9 mouse cellular contexts compared by ENCODE assay signal in the genomic region with DNA sequence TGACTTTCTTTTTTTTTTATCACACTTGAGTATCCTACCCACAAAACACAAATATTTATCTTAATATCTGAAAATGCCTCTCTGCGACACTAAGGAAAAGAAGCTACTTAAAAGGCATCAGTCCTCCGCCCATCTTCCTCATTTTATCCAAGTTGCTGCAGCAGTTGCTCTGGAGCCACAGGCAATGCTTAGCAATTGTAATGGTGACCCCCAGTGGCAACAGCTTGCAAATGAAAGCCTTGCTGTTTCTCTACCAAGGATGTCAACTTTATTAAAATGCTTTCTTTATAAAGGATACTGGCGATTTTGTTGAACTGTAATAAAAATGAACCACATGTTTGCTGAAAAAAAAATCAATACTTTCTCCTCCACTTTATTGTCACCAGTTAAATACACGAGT. TPM values are rescaled to one million over a fixed set of nuclear protein-coding genes. Genes with fewer than 3 reads are reported as not detected.
DNase-seq lines count a peak whose midpoint lies in the region; ATAC-seq and TF ChIP-seq lines count a peak whose summit lies in the region.
"Had no signal": no experiment of that assay in that cellular context is flagged by ENCODE, and none has a peak within 500 bp of the region (broad histone marks: within the 10 kb centered on the region; RNA-seq: fewer than 3 reads in every experiment).

No protein-coding gene starts in this region.

- H3K4me2 ChIP-seq in heart, postnatal 0 days (ENCODE audit: low read depth, low read length) = no peak overlapping the region
- H3K4me2 ChIP-seq in heart, embryonic 12.5 days = no peak overlapping the region
- no peak overlapping the region for H3K4me2 ChIP-seq in midbrain, postnatal 0 days (ENCODE audit: low read depth, low read length, poor library complexity, severe bottlenecking)
- H3K4me2 ChIP-seq in midbrain, embryonic 13.5 days (replicated peaks) = no peak overlapping the region
- no peak overlapping the region for H3K4me2 ChIP-seq in kidney, embryonic 16.5 days (replicated peaks; ENCODE audit: low read depth, low read length)

- H3K9ac ChIP-seq in heart, postnatal 0 days (replicated peaks; ENCODE audit: low read depth, low read length) = no peak overlapping the region
- H3K9ac ChIP-seq in heart, embryonic 12.5 days = no peak overlapping the region
- H3K9ac ChIP-seq in midbrain, postnatal 0 days (replicated peaks; ENCODE audit: low read length, poor library complexity, severe bottlenecking) = no peak overlapping the region
- no peak overlapping the region for H3K9ac ChIP-seq in midbrain, embryonic 13.5 days (replicated peaks)
- no peak overlapping the region for H3K9ac ChIP-seq in kidney, embryonic 16.5 days (replicated peaks; ENCODE audit: low read length)

- H3K27ac ChIP-seq in heart, postnatal 0 days (ENCODE audit: low read depth) = no peak overlapping the region
- H3K27ac ChIP-seq in heart, embryonic 12.5 days (ENCODE audit: poor library complexity, severe bottlenecking) = no peak overlapping the region
- H3K27ac ChIP-seq in midbrain, postnatal 0 days (ENCODE audit: low read depth, low read length) = no peak overlapping the region
- H3K27ac ChIP-seq in midbrain, embryonic 13.5 days = no peak overlapping the region
- no peak overlapping the region for H3K27ac ChIP-seq in kidney, embryonic 16.5 days (ENCODE audit: low read length)

- peak; percentile 37 for TF ChIP-seq CTCF in heart, postnatal 0 days (IDR thresholded peaks at IDR 0.05; ENCODE audit: low read depth)
- TF ChIP-seq CTCF in midbrain, postnatal 0 days (IDR thresholded peaks at IDR 0.05) = peak; percentile 74

- no peaks in the 10 kb centered on the region for H3K4me1 ChIP-seq in heart, postnatal 0 days (ENCODE audit: control insufficient read depth, insufficient read depth)
- H3K4me1 ChIP-seq in heart, embryonic 12.5 days (replicated peaks) = no peaks in the 10 kb centered on the region
- H3K4me1 ChIP-seq in midbrain, postnatal 0 days (ENCODE audit: insufficient read depth, low read length) = no peaks in the 10 kb centered on the region
- no peaks in the 10 kb centered on the region for H3K4me1 ChIP-seq in midbrain, embryonic 13.5 days (replicated peaks)
- H3K4me1 ChIP-seq in kidney, embryonic 16.5 days (ENCODE audit: insufficient read depth, low read length) = no peaks in the 10 kb centered on the region

- no peak overlapping the region for H3K4me3 ChIP-seq in heart, postnatal 0 days (ENCODE audit: low read depth, low read length)
- H3K4me3 ChIP-seq in heart, embryonic 12.5 days = no peak overlapping the region
- no peak overlapping the region for H3K4me3 ChIP-seq in midbrain, postnatal 0 days (ENCODE audit: low read depth, low read length)
- no peak overlapping the region for H3K4me3 ChIP-seq in midbrain, embryonic 13.5 days (replicated peaks)
- no peak overlapping the region for H3K4me3 ChIP-seq in kidney, embryonic 16.5 days (ENCODE audit: low read length)

- 38% methylated on average over 4 of the region's 4 CpGs for WGBS in heart, postnatal 0 days
- WGBS in heart, embryonic 12.5 days = 37% methylated on average over 4 of the region's 4 CpGs
- WGBS in midbrain, postnatal 0 days = 30% methylated on average over 4 of the region's 4 CpGs
- WGBS in midbrain, embryonic 13.5 days = 46% methylated on average over 4 of the region's 4 CpGs
- 46% methylated on average over 4 of the region's 4 CpGs for WGBS in kidney, embryonic 16.5 days

- no peak for TF ChIP-seq EP300 in heart, postnatal 0 days (IDR thresholded peaks at IDR 0.05; ENCODE audit: low read depth)

- DNase-seq in heart, postnatal 0 days (ENCODE audit: low spot score) = no peak
- DNase-seq in midbrain, postnatal 0 days (ENCODE audit: low spot score) = peak; percentile 66
- DNase-seq in frontal cortex, postnatal 10 days (ENCODE audit: low spot score in 2 of 2) = peak; percentile 2 to 11
- peak; percentile 7 for DNase-seq in right cerebral cortex, postnatal 25 days
- no peak for DNase-seq in yolk sac, embryonic 10.5 days (ENCODE audit: low spot score)

- H3K36me3 ChIP-seq in heart, postnatal 0 days (replicated peaks; ENCODE audit: control insufficient read depth, insufficient read depth, low read length) = no peaks in the 10 kb centered on the region
- no peaks in the 10 kb centered on the region for H3K36me3 ChIP-seq in heart, embryonic 12.5 days
- H3K36me3 ChIP-seq in midbrain, postnatal 0 days (ENCODE audit: insufficient read depth, low read length) = no peaks in the 10 kb centered on the region
- no peaks in the 10 kb centered on the region for H3K36me3 ChIP-seq in midbrain, embryonic 13.5 days
- no peaks in the 10 kb centered on the region for H3K36me3 ChIP-seq in kidney, embryonic 16.5 days (ENCODE audit: insufficient read depth, low read length)

- ATAC-seq in heart, postnatal 0 days (ENCODE audit: insufficient read depth, low read depth) = no peak
- ATAC-seq in heart, embryonic 12.5 days (ENCODE audit: insufficient number of reproducible peaks, low FRiP score) = no peak
- ATAC-seq in midbrain, postnatal 0 days (ENCODE audit: low FRiP score) = no peak
- ATAC-seq in midbrain, embryonic 13.5 days = no peak
- no peak for ATAC-seq in kidney, embryonic 16.5 days (ENCODE audit: low FRiP score, low TSS enrichment)

- no peaks in the 10 kb centered on the region for H3K27me3 ChIP-seq in heart, postnatal 0 days (ENCODE audit: control insufficient read depth, insufficient read depth, low read length)
- no peaks in the 10 kb centered on the region for H3K27me3 ChIP-seq in heart, embryonic 12.5 days (replicated peaks)
- H3K27me3 ChIP-seq in midbrain, postnatal 0 days (ENCODE audit: insufficient read depth, low read length) = no peaks in the 10 kb centered on the region
- no peaks in the 10 kb centered on the region for H3K27me3 ChIP-seq in midbrain, embryonic 13.5 days
- H3K27me3 ChIP-seq in kidney, embryonic 16.5 days (ENCODE audit: insufficient read depth, low read length) = no peaks in the 10 kb centered on the region

- H3K9me3 ChIP-seq in heart, postnatal 0 days (replicated peaks; ENCODE audit: control insufficient read depth, low read length) = no peaks in the 10 kb centered on the region
- H3K9me3 ChIP-seq in heart, embryonic 12.5 days (replicated peaks) = no peaks in the 10 kb centered on the region
- H3K9me3 ChIP-seq in midbrain, postnatal 0 days (ENCODE audit: low read length) = no peaks in the 10 kb centered on the region; the same call in 1 of the 2 replicates
- no peaks in the 10 kb centered on the region for H3K9me3 ChIP-seq in midbrain, embryonic 13.5 days
- H3K9me3 ChIP-seq in kidney, embryonic 16.5 days (ENCODE audit: low read length) = no peaks in the 10 kb centered on the region

RNA-seq across cellular contexts. Expression of a gene that starts 2.0 kb away (rescaled TPM):
- not detected in 2 replicates for total RNA-seq in heart, postnatal 0 days (2014; rRNA removed; ENCODE audit: low replicate concordance)
- polyA plus RNA-seq in heart, postnatal 0 days (2015; fragmentation: Nextera tagmentation; extraction: Ambion mirVana) = not detected in 2 replicates
- not detected in 2 replicates for polyA plus RNA-seq in heart, embryonic 12.5 days (2016; fragmentation: Nextera tagmentation; extraction: Ambion mirVana)
- total RNA-seq in midbrain, postnatal 0 days (2014; rRNA removed) = not detected in 2 replicates
- not detected in 2 replicates for polyA plus RNA-seq in midbrain, postnatal 0 days (2015; fragmentation: Nextera tagmentation; extraction: Ambion mirVana)
- polyA plus RNA-seq in midbrain, embryonic 13.5 days (2015; fragmentation: Nextera tagmentation; extraction: Ambion mirVana) = not detected in 2 replicates
- polyA plus RNA-seq in kidney, embryonic 16.5 days (2015; fragmentation: Nextera tagmentation; extraction: Ambion mirVana) = not detected in 2 replicates
- polyA plus RNA-seq: heart, embryonic 16.5 days had no signal

Comparison
In these comparisons a context has a peak if more than half of its experiments do, and no peak if none do; other contexts are left out.
1. DNase-seq: peak in midbrain, postnatal 0 days (single experiment), frontal cortex, postnatal 10 days (2 of 2) and right cerebral cortex, postnatal 25 days (single experiment); none in heart, postnatal 0 days (single experiment) and yolk sac, embryonic 10.5 days (single experiment).